Mouse (Mus musculus): ENCODE measurements at regions not wholly inside any gene's neighbourhood (a gene's known extent, or its start where the extent isn't known, plus 50 kb on each side); places are given as distances from the start of the nearest gene placed in this dataset.

GRCm38 (mm10) chr3:12262342-12262741, 1926.9 kb upstream of the Gm38303 start:
- ATAC-seq (ENCODE audit: low read depth) (no peak), DNase-seq (ENCODE audit: low spot score) (no peak)
- no peak overlapping the region for H3K4me3 ChIP-seq (ENCODE audit: low read depth, low read length)
- no peak overlapping the region for H3K9ac ChIP-seq (ENCODE audit: low read depth, low read length)
- H3K4me2 ChIP-seq (ENCODE audit: low read depth, low read length) = no peak overlapping the region
- H3K9me3 ChIP-seq (ENCODE audit: control insufficient read depth, low read length) = no peaks in the 10 kb centered on the region
- no peak overlapping the region for H3K27ac ChIP-seq (replicated peaks; ENCODE audit: low read depth, low read length)
- H3K36me3 ChIP-seq (ENCODE audit: control insufficient read depth, insufficient read depth, low read length) = no peaks in the 10 kb centered on the region
- no peaks in the 10 kb centered on the region for H3K27me3 ChIP-seq (replicated peaks; ENCODE audit: control insufficient read depth, insufficient read depth, low read length)
- WGBS = 68% methylated on average over 1 of the region's 1 CpGs
- no peaks in the 10 kb centered on the region for H3K4me1 ChIP-seq (ENCODE audit: control insufficient read depth, insufficient read depth, low read length)

- 56% methylated on average over 1 of the region's 1 CpGs for WGBS
- no peak for ATAC-seq (ENCODE audit: low read depth)
These were observed 1922.2 kb upstream of the Gm38303 start for GRCm38 (mm10) chr3:12257650-12258049.

GRCm38 (mm10) chr3:12246145-12246544, 1910.7 kb upstream of the Gm38303 start:
- Histone ChIP-seq H3K27me3 (replicated peaks; ENCODE audit: control insufficient read depth, insufficient read depth, low read length) (no peaks in the 10 kb centered on the region), H3K4me3 (ENCODE audit: low read depth, low read length) (no peak overlapping the region), H3K4me2 (ENCODE audit: low read depth, low read length) (no peak overlapping the region), H3K4me1 (ENCODE audit: control insufficient read depth, insufficient read depth, low read length) (no peaks in the 10 kb centered on the region), H3K9me3 (ENCODE audit: control insufficient read depth, low read length) (no peaks in the 10 kb centered on the region), H3K36me3 (ENCODE audit: control insufficient read depth, insufficient read depth, low read length) (no peaks in the 10 kb centered on the region), H3K9ac (ENCODE audit: low read depth, low read length) (no peak overlapping the region), H3K27ac (replicated peaks; ENCODE audit: low read depth, low read length) (no peak overlapping the region)
- ATAC-seq (ENCODE audit: low read depth) (no peak), DNase-seq (ENCODE audit: low spot score) (no peak)
- WGBS = 88% methylated on average over 3 of the region's 3 CpGs

More at GRCm38 (mm10) chr3:12257650-12258049, 1922.2 kb upstream of the Gm38303 start:
- H3K36me3 ChIP-seq (ENCODE audit: control insufficient read depth, insufficient read depth, low read length) = no peaks in the 10 kb centered on the region
- no peak overlapping the region for H3K4me3 ChIP-seq (ENCODE audit: low read depth, low read length)
- H3K9me3 ChIP-seq (ENCODE audit: control insufficient read depth, low read length) = no peaks in the 10 kb centered on the region
- DNase-seq (ENCODE audit: low spot score) = peak; percentile 2
- no peak overlapping the region for H3K4me2 ChIP-seq (ENCODE audit: low read depth, low read length)
- H3K9ac ChIP-seq (ENCODE audit: low read depth, low read length) = no peak overlapping the region
- H3K27ac ChIP-seq (replicated peaks; ENCODE audit: low read depth, low read length) = no peak overlapping the region
- H3K4me1 ChIP-seq (ENCODE audit: control insufficient read depth, insufficient read depth, low read length) = no peaks in the 10 kb centered on the region
- no peaks in the 10 kb centered on the region for H3K27me3 ChIP-seq (replicated peaks; ENCODE audit: control insufficient read depth, insufficient read depth, low read length)

- ATAC-seq (ENCODE audit: low read depth) = no peak
- Histone ChIP-seq H3K4me1 (ENCODE audit: control insufficient read depth, insufficient read depth, low read length) (no peaks in the 10 kb centered on the region), H3K9ac (ENCODE audit: low read depth, low read length) (no peak overlapping the region), H3K36me3 (ENCODE audit: control insufficient read depth, insufficient read depth, low read length) (no peaks in the 10 kb centered on the region), H3K27me3 (replicated peaks; ENCODE audit: control insufficient read depth, insufficient read depth, low read length) (no peaks in the 10 kb centered on the region), H3K9me3 (ENCODE audit: control insufficient read depth, low read length) (no peaks in the 10 kb centered on the region), H3K27ac (replicated peaks; ENCODE audit: low read depth, low read length) (no peak overlapping the region), H3K4me3 (ENCODE audit: low read depth, low read length) (no peak overlapping the region), H3K4me2 (ENCODE audit: low read depth, low read length) (no peak overlapping the region)
- WGBS = 86% methylated on average over 1 of the region's 1 CpGs
- DNase-seq (ENCODE audit: low spot score) = no peak
These were observed 1905.5 kb upstream of the Gm38303 start for GRCm38 (mm10) chr3:12241026-12241425.

- DNase-seq (ENCODE audit: low spot score) = peak; percentile 29
- H3K9me3 ChIP-seq (ENCODE audit: control insufficient read depth, low read length) = no peaks in the 10 kb centered on the region
- no peaks in the 10 kb centered on the region for H3K36me3 ChIP-seq (ENCODE audit: control insufficient read depth, insufficient read depth, low read length)
- no peaks in the 10 kb centered on the region for H3K4me1 ChIP-seq (ENCODE audit: control insufficient read depth, insufficient read depth, low read length)
- no peak for ATAC-seq (ENCODE audit: low read depth)
- no peaks in the 10 kb centered on the region for H3K27me3 ChIP-seq (replicated peaks; ENCODE audit: control insufficient read depth, insufficient read depth, low read length)
- no peak overlapping the region for H3K27ac ChIP-seq (replicated peaks; ENCODE audit: low read depth, low read length)
- H3K4me2 ChIP-seq (ENCODE audit: low read depth, low read length) = no peak overlapping the region
- H3K4me3 ChIP-seq (ENCODE audit: low read depth, low read length) = no peak overlapping the region
- no peak overlapping the region for H3K9ac ChIP-seq (ENCODE audit: low read depth, low read length)
These were observed 1892.4 kb upstream of the Gm38303 start for GRCm38 (mm10) chr3:12227741-12228480.

- no peak for ATAC-seq (ENCODE audit: low read depth)
- H3K36me3 ChIP-seq (ENCODE audit: control insufficient read depth, insufficient read depth, low read length) = no peaks in the 10 kb centered on the region
- H3K4me3 ChIP-seq (ENCODE audit: low read depth, low read length) = no peak overlapping the region
- no peak for DNase-seq (ENCODE audit: low spot score)
- no peaks in the 10 kb centered on the region for H3K27me3 ChIP-seq (replicated peaks; ENCODE audit: control insufficient read depth, insufficient read depth, low read length)
- H3K9me3 ChIP-seq (ENCODE audit: control insufficient read depth, low read length) = no peaks in the 10 kb centered on the region
- H3K4me1 ChIP-seq (ENCODE audit: control insufficient read depth, insufficient read depth, low read length) = no peaks in the 10 kb centered on the region
- WGBS = 86% methylated on average over 3 of the region's 3 CpGs
- H3K4me2 ChIP-seq (ENCODE audit: low read depth, low read length) = no peak overlapping the region
- H3K9ac ChIP-seq (ENCODE audit: low read depth, low read length) = no peak overlapping the region
- no peak overlapping the region for H3K27ac ChIP-seq (replicated peaks; ENCODE audit: low read depth, low read length)
These were observed 1891.3 kb upstream of the Gm38303 start for GRCm38 (mm10) chr3:12226816-12227215.

- Histone ChIP-seq H3K9me3 (ENCODE audit: control insufficient read depth, low read length) (no peaks in the 10 kb centered on the region), H3K27me3 (replicated peaks; ENCODE audit: control insufficient read depth, insufficient read depth, low read length) (no peaks in the 10 kb centered on the region)
- ATAC-seq (ENCODE audit: low read depth) = no peak
These were observed 1889.4 kb upstream of the Gm38303 start for GRCm38 (mm10) chr3:12224851-12225250.

GRCm38 (mm10) chr3:12216035-12216434, 1880.6 kb upstream of the Gm38303 start:
- H3K9ac ChIP-seq (ENCODE audit: low read depth, low read length) = no peak overlapping the region
- H3K27ac ChIP-seq (replicated peaks; ENCODE audit: low read depth, low read length) = no peak overlapping the region
- no peaks in the 10 kb centered on the region for H3K4me1 ChIP-seq (ENCODE audit: control insufficient read depth, insufficient read depth, low read length)
- no peaks in the 10 kb centered on the region for H3K36me3 ChIP-seq (ENCODE audit: control insufficient read depth, insufficient read depth, low read length)
- no peak for ATAC-seq (ENCODE audit: low read depth)
- H3K4me2 ChIP-seq (ENCODE audit: low read depth, low read length) = no peak overlapping the region
- H3K4me3 ChIP-seq (ENCODE audit: low read depth, low read length) = no peak overlapping the region
- H3K9me3 ChIP-seq (ENCODE audit: control insufficient read depth, low read length) = no peaks in the 10 kb centered on the region
- no peak for DNase-seq (ENCODE audit: low spot score)
- H3K27me3 ChIP-seq (replicated peaks; ENCODE audit: control insufficient read depth, insufficient read depth, low read length) = no peaks in the 10 kb centered on the region
- 77% methylated on average over 1 of the region's 1 CpGs for WGBS

More at GRCm38 (mm10) chr3:12224851-12225250, 1889.4 kb upstream of the Gm38303 start:
- H3K9ac ChIP-seq (ENCODE audit: low read depth, low read length) = no peak overlapping the region
- no peak overlapping the region for H3K27ac ChIP-seq (replicated peaks; ENCODE audit: low read depth, low read length)
- no peaks in the 10 kb centered on the region for H3K36me3 ChIP-seq (ENCODE audit: control insufficient read depth, insufficient read depth, low read length)
- no peaks in the 10 kb centered on the region for H3K4me1 ChIP-seq (ENCODE audit: control insufficient read depth, insufficient read depth, low read length)
- no peak overlapping the region for H3K4me2 ChIP-seq (ENCODE audit: low read depth, low read length)
- DNase-seq (ENCODE audit: low spot score) = no peak
- H3K4me3 ChIP-seq (ENCODE audit: low read depth, low read length) = no peak overlapping the region

- H3K4me3 ChIP-seq (ENCODE audit: low read depth, low read length) = no peak overlapping the region
- DNase-seq (ENCODE audit: low spot score) (no peak), ATAC-seq (ENCODE audit: low read depth) (no peak)
- no peak overlapping the region for H3K4me2 ChIP-seq (ENCODE audit: low read depth, low read length)
- no peaks in the 10 kb centered on the region for H3K27me3 ChIP-seq (replicated peaks; ENCODE audit: control insufficient read depth, insufficient read depth, low read length)
- H3K36me3 ChIP-seq (ENCODE audit: control insufficient read depth, insufficient read depth, low read length) = no peaks in the 10 kb centered on the region
- no peak overlapping the region for H3K9ac ChIP-seq (ENCODE audit: low read depth, low read length)
- WGBS = 90% methylated on average over 3 of the region's 3 CpGs
- no peak overlapping the region for H3K27ac ChIP-seq (replicated peaks; ENCODE audit: low read depth, low read length)
- H3K4me1 ChIP-seq (ENCODE audit: control insufficient read depth, insufficient read depth, low read length) = no peaks in the 10 kb centered on the region
- no peaks in the 10 kb centered on the region for H3K9me3 ChIP-seq (ENCODE audit: control insufficient read depth, low read length)
These were observed 1879.3 kb upstream of the Gm38303 start for GRCm38 (mm10) chr3:12214821-12215220.

Measured in embryonic facial prominence, embryonic 14.5 days (tissue).